Mouse (Mus musculus): ENCODE results near the gene Pet100.

GRCm38 (mm10) chr8:3593470-3593869 is 27.9 kb upstream of the Pet100 start:
- TF ChIP-seq CTCF (IDR thresholded peaks at IDR 0.05; ENCODE audit: borderline replicate concordance, control insufficient read depth, extremely low read depth, insufficient read depth, low read length, poor library complexity) (no peak), POLR2A (IDR thresholded peaks at IDR 0.05; ENCODE audit: control insufficient read depth, extremely low read depth, insufficient read depth, low read length, poor library complexity) (no peak)

Measured in thymus, adult 2 months (tissue).